Mouse (Mus musculus) retina, postnatal 1 day (tissue): ENCODE data around the gene Nr3c2.
A peak's percentile ranks its signal among the peaks of the same experiment; 100 is the strongest.

ENCODE experiments used
- DNase-seq: peaks from one replicate; pipeline ENCODE4 v3.0.0-alpha.2; 2012

Gene Nr3c2

DNA sequence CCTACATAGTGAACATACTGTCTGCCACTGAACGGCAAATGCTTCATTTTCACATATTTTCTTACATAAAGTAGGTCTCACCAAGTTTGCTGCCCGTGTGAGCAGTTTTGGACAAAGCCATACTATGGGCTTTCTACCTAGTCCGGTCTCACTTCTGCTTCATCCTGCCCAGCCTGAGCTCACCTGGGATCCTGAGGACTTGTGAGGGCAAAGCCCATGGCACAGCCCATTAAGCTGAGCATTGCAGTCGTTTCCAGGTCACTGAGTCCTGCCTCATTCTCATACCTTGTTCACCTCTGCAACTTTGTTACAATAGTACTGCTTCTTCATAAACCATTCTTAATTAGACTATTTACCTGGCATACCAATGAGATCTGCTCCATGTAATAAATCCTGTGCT, 276.2 kb downstream of the Nr3c2 start:
- no peak for DNase-seq

DNA sequence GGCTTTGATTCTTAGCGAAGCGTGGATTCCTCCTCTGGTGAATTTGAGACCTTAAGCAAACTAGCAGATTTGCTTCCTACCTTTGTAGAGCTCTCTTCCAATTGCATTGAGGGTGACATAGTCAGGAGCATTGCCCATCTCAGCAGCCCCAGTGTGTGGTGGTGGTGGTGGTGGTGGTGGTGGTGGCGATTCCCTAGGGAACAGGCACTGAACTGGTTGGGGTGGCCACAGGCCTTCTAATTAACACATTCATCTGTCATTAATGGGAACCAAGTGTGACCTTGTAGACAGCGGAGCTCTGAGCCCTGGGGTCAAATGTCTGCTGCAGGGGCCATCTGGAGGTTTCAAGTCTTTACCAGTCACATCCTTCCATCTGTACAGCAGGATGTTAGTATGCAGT, 277.1 kb downstream of the Nr3c2 start:
- peak; percentile 17 for DNase-seq

DNA sequence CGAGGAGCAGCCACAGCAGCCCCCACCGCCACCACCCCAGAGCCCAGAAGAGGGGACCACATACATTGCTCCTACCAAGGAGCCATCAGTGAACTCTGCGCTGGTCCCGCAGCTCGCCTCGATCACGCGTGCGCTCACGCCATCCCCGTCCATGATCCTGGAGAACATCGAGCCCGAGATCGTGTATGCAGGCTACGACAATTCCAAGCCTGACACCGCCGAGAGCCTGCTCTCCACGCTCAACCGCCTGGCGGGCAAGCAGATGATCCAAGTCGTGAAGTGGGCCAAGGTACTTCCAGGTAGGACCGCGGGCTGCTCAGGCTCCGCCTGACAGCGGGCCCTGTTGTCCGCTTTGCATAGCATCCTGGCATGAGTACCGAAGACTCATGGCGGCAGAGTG, 286.6 kb downstream of the Nr3c2 start:
- no peak for DNase-seq

DNA sequence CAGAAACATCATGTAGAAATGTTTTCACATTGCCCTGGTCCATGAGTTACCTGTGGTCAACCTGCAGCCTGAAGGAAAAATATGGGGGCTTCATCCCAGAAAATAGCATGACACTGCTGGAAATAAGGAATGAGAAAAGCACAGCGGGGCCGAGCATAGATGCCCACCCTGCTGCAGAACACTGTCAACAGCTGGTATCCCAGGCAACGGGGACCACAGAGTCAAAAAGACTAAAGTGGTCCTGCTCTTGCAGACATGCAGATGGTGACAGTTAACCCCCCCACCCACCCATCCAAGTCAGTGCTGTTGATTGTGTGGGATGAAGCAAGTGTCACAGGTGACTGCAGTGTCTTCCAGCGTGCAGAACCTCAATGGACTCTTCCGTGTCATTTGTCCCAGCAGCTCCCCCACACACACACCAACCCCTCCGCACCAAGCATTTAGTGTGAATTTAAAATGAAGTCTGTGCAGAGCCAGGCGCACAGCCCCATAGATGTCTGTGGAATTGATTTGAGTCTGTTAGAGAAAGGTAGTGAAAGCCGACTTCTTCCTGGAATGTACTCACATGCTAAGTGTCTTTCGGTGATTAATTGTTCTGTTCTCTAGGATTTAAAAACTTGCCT, 287.8 kb downstream of the Nr3c2 start:
- no peak for DNase-seq

DNA sequence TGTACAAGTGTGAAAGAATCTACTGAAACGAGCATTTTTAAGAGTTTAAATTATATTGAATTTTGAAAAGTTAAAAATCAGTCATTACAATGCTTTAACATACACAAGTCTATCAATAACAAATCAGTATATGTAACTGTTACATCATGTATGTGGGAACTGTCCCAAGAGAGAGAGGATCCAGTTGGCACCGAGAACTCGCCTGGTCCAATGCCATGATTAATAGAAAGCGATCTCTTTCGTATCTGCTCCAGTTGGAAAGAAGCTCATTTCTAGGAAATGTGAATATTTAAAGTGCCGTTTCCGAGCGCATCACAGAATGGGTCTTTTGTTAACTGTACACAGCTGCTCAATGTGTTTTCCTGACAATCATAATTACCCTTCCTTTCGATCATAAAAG, 288.5 kb downstream of the Nr3c2 start:
- no peak for DNase-seq

DNA sequence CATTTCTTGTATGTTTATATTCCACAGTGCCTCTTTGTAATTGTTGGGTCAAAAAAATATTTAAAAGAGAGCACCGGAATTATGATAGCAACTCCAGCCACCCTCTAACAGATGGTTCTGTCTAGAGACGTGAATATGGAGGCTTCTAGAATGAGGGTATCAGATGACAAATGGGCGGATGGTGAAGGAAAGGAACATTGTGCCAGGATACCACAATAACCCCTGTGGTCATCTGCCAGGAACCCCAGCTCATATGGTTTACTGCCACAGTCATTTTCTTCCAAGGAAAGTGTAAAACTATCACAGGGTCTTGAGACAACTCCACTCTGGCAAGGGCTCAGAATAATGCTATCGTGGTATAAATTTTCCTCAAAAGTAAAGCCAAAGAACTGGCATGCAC, 289.1 kb downstream of the Nr3c2 start:
- no peak for DNase-seq

DNA sequence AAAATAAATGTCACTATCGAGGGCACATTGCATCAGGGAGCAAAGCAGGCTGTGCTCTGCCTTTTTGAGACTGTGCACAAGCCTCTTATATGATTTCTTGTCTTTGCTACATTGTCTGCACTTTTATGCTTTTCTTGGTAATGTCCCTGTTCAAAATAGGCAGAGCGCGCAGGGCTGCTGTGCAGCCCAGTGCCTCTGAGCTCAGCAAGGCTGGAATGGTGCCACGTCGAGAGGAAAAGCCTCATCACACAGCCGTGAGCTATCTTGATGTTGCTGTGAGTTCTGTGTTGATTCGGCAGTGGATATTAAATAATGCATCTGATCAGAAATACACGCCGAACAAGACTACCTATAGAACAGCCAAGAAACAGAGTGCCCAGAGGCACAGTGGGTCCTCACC, 290.1 kb downstream of the Nr3c2 start:
- no peak for DNase-seq

DNA sequence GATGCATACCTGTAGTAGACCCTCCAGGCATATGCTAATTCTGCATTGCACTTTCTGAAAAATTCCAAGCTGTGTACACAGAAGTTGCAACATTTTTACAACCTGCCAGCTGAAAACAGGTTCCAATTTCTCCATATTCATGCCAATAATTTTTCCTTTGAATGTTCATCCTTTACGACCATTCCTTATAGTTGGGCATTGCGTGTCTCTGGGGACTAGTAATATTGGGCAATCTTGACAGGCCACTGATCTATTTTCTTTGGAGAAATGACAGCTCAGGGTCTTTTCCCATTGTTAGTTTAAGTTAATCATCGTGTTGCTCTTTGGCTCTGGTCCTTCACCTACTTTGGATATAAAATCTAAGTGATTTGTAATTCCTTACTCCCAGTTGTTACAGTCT, 291.2 kb downstream of the Nr3c2 start:
- DNase-seq: no peak

DNA sequence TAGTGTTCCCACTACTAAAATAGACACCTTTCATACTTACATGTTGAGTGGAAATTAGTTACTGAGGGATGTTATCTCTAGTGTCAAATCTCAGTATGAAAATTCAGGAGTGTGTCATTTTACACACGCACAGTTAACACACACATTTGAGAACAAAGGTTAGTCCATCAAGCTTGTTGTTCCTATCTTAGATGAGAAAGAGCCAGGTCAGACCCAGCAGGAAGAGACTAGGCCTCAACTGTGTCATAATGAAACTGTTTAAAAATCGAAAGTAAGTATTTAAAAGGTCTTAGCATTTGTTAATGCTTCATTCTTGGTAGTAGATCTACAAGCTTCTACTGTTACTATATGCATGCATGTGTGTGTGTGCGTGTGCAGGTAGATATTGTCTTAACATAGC, 310.1 kb downstream of the Nr3c2 start:
- DNase-seq: no peak

DNA sequence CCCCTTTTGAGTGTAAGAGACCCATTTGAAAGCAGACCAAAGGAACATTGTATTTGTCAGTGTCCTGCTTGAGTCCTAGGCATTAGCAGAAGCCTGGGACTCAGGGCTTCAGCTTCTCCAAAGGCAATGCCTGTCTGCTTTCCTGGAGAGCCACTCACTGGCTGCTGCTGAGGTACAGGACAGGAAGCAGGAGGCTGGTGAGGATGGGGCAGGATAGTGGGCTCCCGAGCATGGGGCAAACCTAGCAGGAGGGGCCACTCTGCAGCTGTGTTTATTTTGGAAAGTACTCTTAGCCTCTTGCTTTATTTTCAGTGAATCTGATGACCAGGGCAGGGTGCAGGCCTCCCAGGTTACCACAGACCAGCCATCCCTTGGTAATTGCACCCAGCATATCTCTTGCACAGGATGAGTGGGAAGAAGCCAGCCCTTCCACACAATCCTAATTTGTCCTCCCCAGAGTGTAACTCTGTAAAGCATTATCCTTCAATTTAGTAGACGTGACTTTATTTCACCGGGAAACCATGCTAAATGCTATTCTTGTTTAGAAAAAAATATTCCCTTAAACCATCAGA, 314.7 kb downstream of the Nr3c2 start:
- DNase-seq: no peak

DNA sequence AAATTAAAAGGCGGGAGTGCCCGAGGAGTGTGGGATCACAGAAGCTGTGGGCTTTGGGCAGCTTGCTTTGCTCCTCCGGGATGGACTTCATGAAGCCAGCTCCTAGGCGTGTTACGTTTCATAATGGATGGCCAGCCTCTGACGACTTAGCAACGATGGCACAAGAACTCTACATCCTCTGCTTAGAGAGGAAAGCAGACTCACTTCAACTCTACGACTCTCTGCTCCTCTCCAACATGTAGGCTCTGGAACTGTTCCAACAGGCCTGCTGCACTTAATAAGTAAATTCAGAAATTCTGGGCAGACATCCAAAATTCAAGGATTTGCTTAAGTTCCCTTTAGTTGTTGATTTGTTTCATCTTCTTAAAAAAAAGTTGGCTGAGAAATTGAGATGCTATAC, 315.4 kb downstream of the Nr3c2 start:
- peak; percentile 28 for DNase-seq

DNA sequence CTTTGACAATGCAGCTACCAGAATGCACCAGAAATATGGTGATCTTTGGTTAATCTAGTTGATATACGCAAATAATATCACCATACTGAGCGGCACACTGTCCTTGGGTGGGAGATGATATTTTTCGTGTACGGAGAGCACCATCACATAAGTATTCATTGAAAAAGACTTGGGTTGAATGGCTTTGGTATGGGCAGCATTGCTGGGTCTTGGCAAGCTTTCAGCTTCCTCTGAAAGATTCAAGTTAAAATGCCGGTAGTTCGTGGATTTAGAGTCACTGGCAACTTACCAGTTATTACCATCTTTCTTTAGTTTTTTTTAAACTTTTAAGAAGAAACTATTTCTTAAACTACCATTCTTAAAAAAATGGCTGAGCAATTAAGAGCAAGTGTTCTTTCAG, 315.9 kb downstream of the Nr3c2 start:
- DNase-seq: no peak

DNA sequence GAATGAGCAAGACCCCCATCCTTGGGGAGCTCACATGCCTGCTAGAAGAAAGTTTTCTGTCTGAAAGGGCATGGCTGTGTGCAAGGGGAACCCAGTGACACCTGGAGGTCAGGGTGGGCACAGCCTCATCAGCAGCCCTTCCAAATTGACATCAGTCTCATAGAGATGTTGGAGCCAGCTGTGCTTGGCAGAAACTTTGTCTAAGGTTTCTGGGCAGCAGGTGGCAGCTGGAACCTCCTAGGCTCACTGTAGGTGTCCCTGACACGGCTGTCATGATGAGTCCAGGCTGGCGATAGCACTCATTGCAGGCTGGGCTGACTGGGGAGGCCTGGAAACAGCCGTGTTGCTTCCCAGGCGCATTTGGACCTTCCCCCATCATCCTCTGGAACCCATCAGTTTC, 323.9 kb downstream of the Nr3c2 start:
- no peak for DNase-seq

DNA sequence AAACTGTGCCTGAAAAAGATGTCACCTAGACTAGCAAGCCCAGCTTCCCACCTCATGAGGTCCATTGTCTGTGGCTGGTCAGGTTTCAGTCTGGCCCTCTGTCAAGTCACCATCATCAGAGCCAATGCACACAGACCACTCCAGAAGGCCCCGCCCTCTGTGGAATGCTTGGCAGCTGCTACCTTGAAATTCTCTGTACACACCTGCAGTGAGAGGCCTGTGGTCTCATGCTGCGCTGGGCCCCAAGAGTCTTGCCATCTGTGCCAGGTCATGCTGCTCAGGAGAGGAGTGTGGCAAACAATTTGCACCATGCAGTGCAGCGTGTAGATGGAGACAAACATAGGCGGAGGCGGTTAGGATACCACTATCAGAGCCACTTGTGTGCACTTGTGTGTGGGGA, 328.5 kb downstream of the Nr3c2 start:
- peak; percentile 6 for DNase-seq

DNA sequence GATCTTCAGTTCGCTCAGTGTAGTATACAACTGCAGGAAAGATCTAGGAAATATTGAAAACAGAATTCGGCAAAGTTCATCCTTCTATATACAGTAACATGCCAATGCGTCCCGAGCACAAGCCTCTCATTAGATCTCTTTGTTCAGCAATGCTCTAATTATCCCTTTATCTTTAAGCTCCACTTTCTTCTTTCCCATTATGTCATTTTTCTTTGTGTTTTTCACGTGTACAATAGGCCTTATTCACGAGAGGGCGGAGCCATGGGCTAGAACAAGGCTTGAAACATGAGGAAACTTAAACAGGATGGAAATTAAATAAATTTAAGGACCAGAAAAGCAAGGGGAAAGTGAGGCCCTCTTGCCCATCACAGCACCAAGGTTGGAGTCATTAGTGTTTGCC, 329.4 kb downstream of the Nr3c2 start:
- DNase-seq: peak; percentile 75

DNA sequence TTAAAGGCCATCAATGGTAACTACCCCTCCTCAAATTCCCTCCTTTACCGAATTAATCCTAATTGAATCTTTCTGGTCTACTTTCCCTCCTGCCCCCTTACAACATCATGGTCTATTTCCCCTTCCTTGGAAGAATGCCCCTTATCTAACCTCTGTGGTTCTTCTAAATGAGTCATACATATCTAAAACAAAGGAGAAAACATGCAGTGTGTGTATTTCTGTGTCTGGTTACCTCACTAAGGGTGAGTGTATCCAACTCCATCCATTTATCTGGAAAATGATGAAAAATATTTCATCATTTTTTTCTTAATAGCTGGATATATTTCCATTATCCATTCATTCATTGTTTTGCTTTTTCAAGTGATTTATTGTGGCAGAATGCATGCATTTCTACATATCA, 332.0 kb downstream of the Nr3c2 start:
- DNase-seq: no peak

DNA sequence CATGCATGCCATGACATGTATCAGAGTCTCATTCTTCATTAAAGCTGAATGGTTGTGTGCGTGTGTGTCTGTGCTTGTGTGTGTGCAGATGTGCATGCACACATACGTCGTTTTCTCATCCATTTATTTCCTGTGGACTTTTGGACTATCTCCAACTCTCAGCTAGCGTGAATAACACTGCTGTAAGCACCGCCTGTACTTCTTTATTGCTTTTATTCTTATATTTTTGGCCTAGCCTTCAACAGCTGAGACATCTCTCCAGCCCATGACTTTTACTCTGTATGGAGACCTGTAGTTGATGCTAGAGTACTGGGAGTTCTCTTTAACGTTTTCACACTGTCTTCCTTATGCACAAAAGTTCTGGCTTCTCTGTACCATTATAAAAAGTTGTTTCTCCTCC, 332.6 kb downstream of the Nr3c2 start:
- DNase-seq: no peak

DNA sequence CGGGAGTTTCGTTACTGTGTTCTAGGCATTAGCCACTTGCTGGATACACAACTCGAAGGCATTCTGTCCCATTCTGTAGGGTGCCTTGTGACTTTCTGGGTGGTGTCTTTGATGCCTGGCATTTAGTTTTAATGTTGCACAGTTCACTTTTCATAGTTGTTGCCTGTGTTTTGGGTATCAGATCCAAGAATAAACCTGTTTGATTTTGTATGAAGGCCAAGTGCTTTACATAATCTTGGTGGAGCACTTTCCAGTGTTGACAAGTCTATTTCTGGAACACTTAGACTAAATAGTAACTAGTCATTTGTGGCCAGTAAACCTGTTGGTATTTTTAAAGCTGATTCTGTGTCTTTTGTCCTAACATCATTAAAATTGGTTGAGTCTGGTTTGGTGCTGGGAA, 333.2 kb downstream of the Nr3c2 start:
- DNase-seq: no peak

DNA sequence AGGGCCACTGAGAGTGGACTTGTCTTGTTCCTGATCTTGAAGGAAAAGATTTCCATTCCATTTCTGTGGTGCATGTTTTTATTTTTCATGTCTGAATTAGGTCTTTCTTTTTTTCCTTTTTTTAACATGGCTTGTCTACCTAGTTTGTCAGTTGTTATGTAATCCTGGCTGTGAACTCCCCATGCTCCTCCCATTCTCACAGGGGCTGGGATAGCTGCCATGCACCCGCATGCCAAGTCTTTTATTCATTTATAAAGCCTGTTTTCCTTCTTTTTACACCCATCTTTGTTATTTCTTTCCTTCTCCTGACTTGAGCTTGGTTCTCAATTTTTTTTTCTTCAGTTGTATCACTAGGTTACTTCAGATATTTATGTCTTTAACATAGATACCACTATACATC, 337.5 kb downstream of the Nr3c2 start:
- no peak for DNase-seq

DNA sequence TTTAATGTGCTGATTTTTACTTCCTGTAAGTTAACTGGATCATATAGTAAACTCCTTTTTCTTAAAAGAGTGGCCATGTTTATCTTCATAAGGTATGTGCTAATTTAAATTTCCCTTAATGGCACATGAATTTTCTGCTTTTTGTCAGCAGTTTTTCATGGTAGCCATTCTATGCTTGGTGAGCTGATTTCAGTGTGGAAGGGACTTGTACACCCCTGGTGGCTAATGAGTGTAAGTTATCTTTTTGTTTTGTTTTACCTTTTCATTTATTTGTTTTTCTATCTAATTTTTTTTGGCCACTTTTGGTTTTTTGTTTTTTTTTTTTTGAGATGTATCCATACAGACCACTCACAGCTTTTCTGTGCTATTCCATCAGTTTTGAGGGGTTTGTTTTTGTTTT, 340.2 kb downstream of the Nr3c2 start:
- DNase-seq: no peak

DNA sequence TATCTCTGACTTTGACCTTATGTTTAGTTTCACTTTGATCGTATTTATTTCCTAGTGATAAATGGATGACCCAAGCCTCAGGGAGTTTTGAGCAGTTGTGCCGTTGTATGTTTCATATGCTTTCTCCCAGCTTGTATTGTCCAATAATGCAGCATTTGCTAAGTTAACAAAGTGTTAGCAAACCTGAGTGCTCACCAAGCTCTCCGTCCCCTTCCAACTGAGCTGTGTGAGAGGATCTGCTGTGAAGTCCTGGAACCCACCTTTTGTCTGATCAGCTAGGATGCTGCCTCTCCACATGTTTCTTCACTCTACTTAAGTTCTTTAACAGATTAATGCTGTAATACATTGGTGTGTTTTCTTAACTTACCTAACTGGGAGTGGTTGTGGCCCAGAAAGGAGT, 342.1 kb downstream of the Nr3c2 start:
- DNase-seq: no peak

DNA sequence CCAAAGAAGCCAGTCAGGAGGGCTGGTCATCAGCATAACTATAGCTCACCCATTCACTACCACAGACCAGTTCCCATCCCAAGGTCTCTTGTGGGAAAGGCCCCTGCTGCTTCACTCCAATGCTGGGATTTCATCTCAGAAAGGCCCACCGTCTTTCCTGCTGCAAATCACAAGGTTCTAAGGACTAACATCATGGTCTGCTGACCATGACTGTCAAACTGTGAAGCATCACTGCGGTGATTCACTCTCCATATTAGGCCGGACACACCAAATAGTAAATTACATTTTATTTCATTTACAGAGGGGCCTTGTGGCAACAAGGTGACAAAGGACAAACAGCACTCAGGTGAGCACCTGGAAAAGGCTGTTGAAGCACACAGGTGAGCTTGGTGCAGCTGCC, 350.9 kb downstream of the Nr3c2 start:
- DNase-seq: no peak

DNA sequence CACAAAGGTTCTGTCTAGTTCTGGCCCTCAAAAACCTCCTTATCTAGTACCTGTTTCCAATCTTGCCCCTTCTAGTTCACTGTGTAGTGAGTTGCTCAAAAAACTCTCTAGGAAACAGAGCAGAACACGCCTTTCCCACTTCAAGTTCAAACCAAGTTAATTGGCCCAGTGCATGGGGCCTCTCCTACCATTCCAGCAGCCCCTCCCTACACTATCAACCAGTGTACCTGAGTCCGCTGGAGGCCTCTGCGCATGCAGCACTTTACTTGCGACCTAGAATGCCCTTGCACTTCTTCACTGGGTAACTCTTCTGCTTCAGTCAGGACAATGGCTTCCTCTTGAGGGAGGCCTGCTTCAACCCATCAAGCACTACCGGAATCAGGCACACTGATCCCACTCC, 351.9 kb downstream of the Nr3c2 start:
- DNase-seq: no peak

DNA sequence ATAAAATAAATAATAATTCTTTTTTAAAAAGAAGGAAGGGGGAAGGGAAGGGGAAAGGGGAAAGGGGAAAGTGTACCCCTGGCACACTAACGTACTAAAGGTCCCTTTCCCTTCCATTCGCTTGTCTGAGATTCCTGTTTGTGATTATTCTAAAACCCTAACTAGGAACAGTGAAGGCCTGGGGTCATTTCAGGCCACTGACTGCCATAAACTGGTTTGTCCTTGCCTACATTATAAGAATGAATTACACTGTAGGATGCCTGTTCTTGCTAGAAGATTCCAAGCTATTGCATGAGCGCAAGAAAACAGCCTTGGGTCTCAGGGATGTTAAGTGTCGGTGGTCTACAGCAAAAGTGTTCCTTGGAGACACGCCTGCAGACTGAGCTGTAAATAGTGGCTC, 355.2 kb downstream of the Nr3c2 start:
- DNase-seq: no peak

DNA sequence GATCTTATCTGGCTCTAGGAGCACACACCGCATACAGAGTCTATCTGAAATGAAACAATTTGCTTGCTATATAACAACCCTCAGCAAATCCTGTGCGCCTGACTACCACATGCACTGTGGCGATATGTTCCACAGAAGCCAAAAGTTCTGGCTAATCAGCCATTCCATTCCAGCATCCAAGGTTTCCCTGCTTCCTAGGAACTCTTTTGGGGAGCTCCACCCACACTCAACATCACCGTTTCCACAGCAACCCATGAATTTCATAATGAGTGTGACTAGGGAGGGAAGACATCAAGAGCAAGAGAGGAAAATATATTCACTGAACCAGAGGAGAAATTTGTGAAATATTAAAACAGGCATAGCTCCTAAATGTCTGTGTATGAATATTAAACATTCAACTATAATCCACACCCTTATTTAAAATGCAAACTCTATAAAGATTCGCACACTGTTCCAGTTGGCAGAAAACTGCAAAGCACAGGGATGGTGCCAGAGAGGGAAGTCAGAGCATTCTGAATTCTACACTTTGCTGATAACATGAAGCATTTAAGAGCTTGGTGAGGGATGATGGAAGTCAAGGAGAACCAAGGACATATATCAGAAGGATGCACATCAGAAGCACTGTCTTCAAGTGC, 357.3 kb downstream of the Nr3c2 start:
- DNase-seq: no peak
